Mouse (Mus musculus): ENCODE results near the gene Hs6st1.

DNA sequence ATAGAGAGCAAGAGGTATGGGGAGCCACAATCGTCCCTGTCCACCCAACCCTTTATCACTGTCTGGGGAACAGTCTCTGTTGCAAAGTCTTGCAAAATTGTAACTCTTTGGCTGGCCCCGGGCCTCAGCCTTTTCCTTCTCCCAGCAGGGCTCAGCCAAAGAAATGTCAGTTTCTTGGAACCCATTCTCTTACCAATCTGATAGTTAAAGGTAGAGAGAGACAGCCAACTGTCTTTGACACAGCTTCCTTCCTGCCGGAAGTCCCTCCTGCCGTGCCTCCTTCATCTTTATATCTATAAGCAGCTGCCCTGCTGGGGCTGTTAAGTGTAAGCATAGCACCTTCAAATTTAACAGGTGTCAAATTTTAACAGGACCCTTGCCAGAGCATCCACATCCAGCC is 63.0 kb downstream of the Hs6st1 start:
- TF ChIP-seq ZNF384 (IDR thresholded peaks at IDR 0.05; ENCODE audit: low read depth, low read length) (no peak), ZC3H11A (IDR thresholded peaks at IDR 0.05; ENCODE audit: borderline replicate concordance, low read depth, low read length) (no peak), HCFC1 (IDR thresholded peaks at IDR 0.05; ENCODE audit: borderline replicate concordance, insufficient read depth, low read length) (no peak)

Data from ES-E14 (cell line).